In genomic region chr2:131808856-131809255, GRCm38 (mm10) we compare ENCODE assay signal across 19 mouse cellular contexts. TPM values are rescaled to one million over a fixed set of nuclear protein-coding genes. Genes with fewer than 3 reads are reported as not detected.
DNase-seq lines count a peak whose midpoint lies in the region; ATAC-seq and TF ChIP-seq lines count a peak whose summit lies in the region.
"Had no signal": no experiment of that assay in that cellular context is flagged by ENCODE, and none has a peak within 500 bp of the region (broad histone marks: within the 10 kb centered on the region; RNA-seq: fewer than 3 reads in every experiment).

No protein-coding gene starts in this region.

- no peak overlapping the region for H3K27ac ChIP-seq in intestine, embryonic 15.5 days
- no peak overlapping the region for H3K27ac ChIP-seq in intestine, postnatal 0 days (ENCODE audit: low read depth, low read length)
- no peak overlapping the region for H3K27ac ChIP-seq in CH12.LX (ENCODE audit: insufficient read depth, low read depth)
- no peak overlapping the region for H3K27ac ChIP-seq in gastrocnemius, adult 2 months
- H3K27ac ChIP-seq: heart, embryonic 15.5 days; hindbrain, embryonic 15.5 days; kidney, embryonic 15.5 days; layer of hippocampus, adult 2 months; liver, embryonic 15.5 days had no signal

- dilution Hi-C loops in CH12.LX (cut with MboI; ENCODE audit: extremely low pct_ligation_motif_present, extremely low pct_unique_long_range_greater_than_20kb, low sequenced_read_pairs), result no loop called here

- ATAC-seq in intestine, embryonic 15.5 days, result 0 out of 2 replicates have a peak, but pooled peaks have one; percentile 41
- ATAC-seq in intestine, postnatal 0 days, result no peak
- peak; percentile 54 to 64 for ATAC-seq in hematopoietic stem cell, adult 5-6 weeks (replicated peaks in 1 of 2; ENCODE audit: insufficient read depth in 1 of 2, low FRiP score in 2 of 2, low TSS enrichment in 1 of 2, low read depth in 1 of 2, poor library complexity in 2 of 2, severe bottlenecking in 2 of 2)
- ATAC-seq: forebrain, embryonic 16.5 days had no signal

- no peaks in the 10 kb centered on the region for H3K36me3 ChIP-seq in intestine, embryonic 15.5 days
- no peaks in the 10 kb centered on the region for H3K36me3 ChIP-seq in intestine, postnatal 0 days (ENCODE audit: control insufficient read depth, insufficient read depth)
- no peaks in the 10 kb centered on the region for H3K36me3 ChIP-seq in CH12.LX (replicated peaks in 1 of 2; ENCODE audit: control insufficient read depth in 1 of 2, insufficient read depth in 1 of 2, low read length in 1 of 2)
- H3K36me3 ChIP-seq: heart, embryonic 15.5 days; hindbrain, embryonic 15.5 days; kidney, embryonic 15.5 days; liver, embryonic 15.5 days had no signal

- no peak for TF ChIP-seq RAD21 in CH12.LX (IDR thresholded peaks at IDR 0.05; ENCODE audit: low read depth, low read length)

- no peak overlapping the region for H3K9ac ChIP-seq in intestine, embryonic 15.5 days
- no peak overlapping the region for H3K9ac ChIP-seq in intestine, postnatal 0 days (ENCODE audit: low read depth, low read length)
- peak overlapping the region; percentile 17; the same call in 1 of the 2 replicates for H3K9ac ChIP-seq in CH12.LX (ENCODE audit: insufficient read depth, low read depth)
- H3K9ac ChIP-seq: heart, embryonic 15.5 days; hindbrain, embryonic 15.5 days; kidney, embryonic 15.5 days; liver, embryonic 15.5 days had no signal

- no peaks in the 10 kb centered on the region for H3K4me1 ChIP-seq in intestine, embryonic 15.5 days (replicated peaks)
- H3K4me1 ChIP-seq in intestine, postnatal 0 days (replicated peaks; ENCODE audit: control insufficient read depth, insufficient read depth, low read length), result no peaks in the 10 kb centered on the region
- peaks cover 0 to 4% of the 10 kb centered on the region in 2 experiments; a peak in 1 of 4 replicates for H3K4me1 ChIP-seq in CH12.LX (ENCODE audit: control insufficient read depth in 1 of 2, insufficient read depth in 2 of 2)
- H3K4me1 ChIP-seq: liver, embryonic 15.5 days had no signal

- no peak for TF ChIP-seq POLR2A in CH12.LX (IDR thresholded peaks at IDR 0.05; ENCODE audit: low read depth, low read length)

- H3K4me3 ChIP-seq in intestine, embryonic 15.5 days (replicated peaks), result no peak overlapping the region
- H3K4me3 ChIP-seq in intestine, postnatal 0 days (ENCODE audit: low read depth, low read length), result no peak overlapping the region
- H3K4me3 ChIP-seq in CH12.LX (replicated peaks in 1 of 3; ENCODE audit: low read depth in 2 of 3, low read length in 2 of 3, poor library complexity in 1 of 3), result no peak overlapping the region
- H3K4me3 ChIP-seq in gastrocnemius, adult 2 months, result no peak overlapping the region
- H3K4me3 ChIP-seq: heart, embryonic 15.5 days; hindbrain, embryonic 15.5 days; kidney, embryonic 15.5 days; layer of hippocampus, adult 2 months; liver, embryonic 15.5 days had no signal

- no peak overlapping the region for H3K4me2 ChIP-seq in intestine, embryonic 15.5 days (replicated peaks)
- H3K4me2 ChIP-seq in intestine, postnatal 0 days (replicated peaks; ENCODE audit: low read depth), result no peak overlapping the region
- peak overlapping the region; percentile 68; the same call in 1 of the 2 replicates for H3K4me2 ChIP-seq in CH12.LX (ENCODE audit: insufficient read depth, low read depth, poor library complexity, severe bottlenecking)
- H3K4me2 ChIP-seq: heart, embryonic 15.5 days; hindbrain, embryonic 15.5 days; kidney, embryonic 15.5 days; liver, embryonic 15.5 days had no signal

- WGBS in intestine, embryonic 15.5 days, result 39% methylated on average over 7 of the region's 7 CpGs
- 37% methylated on average over 7 of the region's 7 CpGs for WGBS in intestine, postnatal 0 days

- H3K79me2 ChIP-seq in CH12.LX (replicated peaks; ENCODE audit: control insufficient read depth, extremely low read depth, insufficient read depth, poor library complexity, severe bottlenecking), result no peaks in the 10 kb centered on the region

- in situ Hi-C loops in CH12.LX (cut with MboI; ENCODE audit: low pct_ligation_motif_present, low pct_unique_long_range_greater_than_20kb, low sequenced_read_pairs), result no loop called here

- H3K27me3 ChIP-seq in intestine, embryonic 15.5 days (replicated peaks), result no peaks in the 10 kb centered on the region
- no peaks in the 10 kb centered on the region; the same call in 1 of the 2 replicates for H3K27me3 ChIP-seq in intestine, postnatal 0 days (replicated peaks; ENCODE audit: control insufficient read depth, insufficient read depth, low read length)
- H3K27me3 ChIP-seq in CH12.LX (replicated peaks), result peaks cover 17% of the 10 kb centered on the region

- no peak for TF ChIP-seq EP300 in CH12.LX (IDR thresholded peaks at IDR 0.05; ENCODE audit: low read length)

- TF ChIP-seq CTCF in intestine, postnatal 0 days (IDR thresholded peaks at IDR 0.05; ENCODE audit: low read depth), result no peak
- TF ChIP-seq CTCF in CH12.LX (conservative IDR thresholded peaks at IDR 0.05 in 1 of 2, IDR thresholded peaks at IDR 0.05 in 1 of 2; ENCODE audit: low read depth in 2 of 2, low read length in 2 of 2), result no peak
- no peak for TF ChIP-seq CTCF in gastrocnemius, adult 2 months (IDR thresholded peaks at IDR 0.05)

- intact Hi-C loops in gastrocnemius, adult 2 months (cut with DNase I), result no loop called here

- no peaks in the 10 kb centered on the region for H3K9me3 ChIP-seq in intestine, embryonic 15.5 days
- H3K9me3 ChIP-seq in intestine, postnatal 0 days (ENCODE audit: control insufficient read depth), result no peaks in the 10 kb centered on the region
- H3K9me3 ChIP-seq in CH12.LX (replicated peaks; ENCODE audit: low read length), result no peaks in the 10 kb centered on the region
- H3K9me3 ChIP-seq: heart, embryonic 15.5 days; hindbrain, embryonic 15.5 days; kidney, embryonic 15.5 days; liver, embryonic 15.5 days had no signal

- DNase-seq in CH12.LX (ENCODE audit: extremely low read depth) (no peak), R1 (ENCODE audit: low read depth, low spot score) (peak; percentile 73)
- no peak for DNase-seq in gastrocnemius, adult 2 months
- no peak for DNase-seq in frontal cortex, postnatal 10 days (ENCODE audit: low spot score in 2 of 2)
- no peak for DNase-seq in spleen, postnatal 10 days (ENCODE audit: low spot score in 2 of 2)
- DNase-seq: cerebellum, adult 9-11 months; gastrocnemius, postnatal 25 days; right cerebral cortex, postnatal 25 days; thymus, postnatal 25 days had no signal

TF ChIP-seq in CH12.LX, 34 proteins besides CTCF, POLR2A, EP300 and RAD21:
- peak; percentile 49; the same call in 1 of the 2 replicates for TF ChIP-seq TBP (conservative IDR thresholded peaks at IDR 0.05; ENCODE audit: low read depth, low read length)
- no peak for TF ChIP-seq CHD1 (IDR thresholded peaks at IDR 0.05; ENCODE audit: low read depth, low read length)

RNA-seq across cellular contexts. Expression of gene Erv3, which starts 50.7 kb away (rescaled TPM):
- not detected in 2 replicates for polyA plus RNA-seq in intestine, embryonic 15.5 days (2015; fragmentation: Nextera tagmentation; extraction: Ambion mirVana)
- polyA plus RNA-seq in intestine, postnatal 0 days (2015; fragmentation: Nextera tagmentation; extraction: Ambion mirVana), result not detected in 2 replicates
- not detected in 2 replicates for total RNA-seq in CH12.LX (2012; rRNA removed)
- total RNA-seq in CH12.LX (2014; rRNA removed), result not detected in 2 replicates
- not detected in 2 replicates for polyA plus RNA-seq in CH12.LX (2012; ENCODE audit: insufficient read length, low read depth)
- not detected in 2 replicates for total RNA-seq in hematopoietic stem cell, adult 5-6 weeks (2017)
- not detected for total RNA-seq in gastrocnemius, adult 2 months (2021)
- total RNA-seq: gastrocnemius, postnatal 25 days; monocyte, adult 5-6 weeks had no signal
- polyA plus RNA-seq: forebrain, embryonic 16.5 days; heart, embryonic 15.5 days; hindbrain, embryonic 15.5 days; kidney, embryonic 15.5 days; liver, embryonic 15.5 days had no signal
